Mouse (Mus musculus): ENCODE results near the gene Cops9. TPM values are rescaled to one million over a fixed set of nuclear protein-coding genes. Genes with fewer than 3 reads are reported as not detected.

Cops9 gene
- 100 to 1,000 TPM; 161 to 251 TPM for polyA plus RNA-seq (2017; shearing (Covaris generic))

GRCm38 (mm10) chr1:92641514-92642272 lies at the start of gene Cops9:
Gene Cops9, minus strand, starts transcription at chr1:92641985.
- ATAC-seq: peak; percentile 95

DNA sequence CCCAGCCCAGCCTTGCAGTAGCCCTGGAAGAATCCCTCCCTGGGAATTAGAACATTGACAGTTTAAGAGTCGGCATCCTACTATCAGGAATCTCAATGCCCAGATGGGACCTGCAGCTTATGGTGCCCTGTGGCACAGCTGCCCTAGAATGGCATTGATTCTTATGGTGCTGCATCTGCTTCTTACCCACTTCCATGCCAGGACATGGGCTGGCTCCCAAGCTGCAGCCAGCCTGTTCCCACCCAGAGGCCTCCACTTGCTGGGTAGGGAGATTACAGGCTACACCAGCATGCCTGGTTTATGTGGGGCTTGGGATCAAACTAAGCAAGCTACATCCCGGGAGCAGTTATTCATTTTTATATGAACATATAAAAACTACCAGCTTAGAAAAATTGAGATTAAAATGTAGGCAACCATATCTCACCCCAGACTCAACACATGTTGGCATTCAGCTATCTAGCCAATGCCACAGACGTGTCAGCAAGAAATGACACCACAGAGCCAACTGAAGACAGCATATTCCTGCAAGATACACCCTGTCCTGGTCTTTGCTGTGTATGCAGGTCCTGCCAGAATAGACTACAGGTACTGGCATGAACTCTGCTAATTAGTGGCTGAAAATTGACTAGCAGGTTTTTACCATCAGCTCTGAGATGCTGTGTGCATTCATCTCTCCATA lies 49.5 kb upstream of the Cops9 start:
- no peak for ATAC-seq

- no peak for ATAC-seq
Observed at GRCm38 (mm10) chr1:92686994-92687393, 45.2 kb upstream of the Cops9 start.

GRCm38 (mm10) chr1:92683151-92683550 lies 41.4 kb upstream of the Cops9 start:
- no peak for ATAC-seq

GRCm38 (mm10) chr1:92680668-92681603 lies 39.2 kb upstream of the Cops9 start:
- ATAC-seq: no peak

GRCm38 (mm10) chr1:92678757-92679156 lies 37.0 kb upstream of the Cops9 start:
- ATAC-seq: no peak

DNA sequence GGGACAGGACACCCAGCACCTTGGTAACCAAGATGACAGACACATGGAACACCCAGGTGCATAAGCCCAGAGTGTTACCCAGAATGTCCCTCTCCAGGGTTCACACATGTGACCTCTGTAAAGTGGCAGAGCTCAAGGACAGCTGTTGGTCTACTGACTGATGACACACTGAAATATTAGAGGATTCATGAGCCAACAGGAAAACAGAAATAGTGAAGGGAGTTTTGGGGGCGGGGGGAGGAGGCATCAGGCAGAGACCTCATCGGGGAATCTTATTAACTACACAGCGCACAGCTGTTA lies 34.8 kb upstream of the Cops9 start:
- no peak for ATAC-seq

DNA sequence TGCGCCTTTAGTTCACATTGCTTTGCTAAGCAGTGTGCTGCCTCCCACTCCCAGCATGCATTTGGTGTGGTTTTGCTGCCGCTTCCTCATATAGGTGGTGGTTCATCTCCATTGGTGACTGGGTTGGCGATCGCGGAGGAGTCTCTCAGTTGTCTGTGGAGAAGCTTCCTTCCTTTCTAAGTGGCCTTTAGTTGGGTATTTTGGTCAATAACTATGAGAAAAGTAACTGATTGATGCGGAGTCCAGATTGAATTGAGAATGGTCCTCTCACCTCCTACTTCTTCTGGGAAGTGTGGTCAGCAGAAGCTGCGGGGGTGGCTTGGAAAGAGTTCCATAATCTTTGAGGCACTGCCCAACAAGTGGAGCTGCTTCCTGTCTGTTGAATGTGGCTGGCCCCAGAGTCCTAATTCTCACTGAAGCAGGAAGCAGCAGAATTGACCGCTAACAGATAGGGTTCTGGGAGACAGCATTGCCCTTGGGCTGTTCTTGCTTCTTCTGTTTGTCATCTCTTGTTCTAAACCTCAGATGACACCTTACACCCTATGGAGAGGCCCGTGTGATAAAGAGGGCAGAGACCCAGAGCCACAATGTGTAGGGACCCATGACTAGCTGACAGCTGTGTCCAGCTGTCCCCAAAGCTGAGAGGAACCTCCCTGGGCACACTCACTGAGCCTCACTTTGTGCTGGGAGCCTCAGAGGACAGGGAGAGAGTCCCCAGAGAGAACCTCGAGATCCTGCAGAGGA lies 34.3 kb upstream of the Cops9 start:
- ATAC-seq: no peak

DNA sequence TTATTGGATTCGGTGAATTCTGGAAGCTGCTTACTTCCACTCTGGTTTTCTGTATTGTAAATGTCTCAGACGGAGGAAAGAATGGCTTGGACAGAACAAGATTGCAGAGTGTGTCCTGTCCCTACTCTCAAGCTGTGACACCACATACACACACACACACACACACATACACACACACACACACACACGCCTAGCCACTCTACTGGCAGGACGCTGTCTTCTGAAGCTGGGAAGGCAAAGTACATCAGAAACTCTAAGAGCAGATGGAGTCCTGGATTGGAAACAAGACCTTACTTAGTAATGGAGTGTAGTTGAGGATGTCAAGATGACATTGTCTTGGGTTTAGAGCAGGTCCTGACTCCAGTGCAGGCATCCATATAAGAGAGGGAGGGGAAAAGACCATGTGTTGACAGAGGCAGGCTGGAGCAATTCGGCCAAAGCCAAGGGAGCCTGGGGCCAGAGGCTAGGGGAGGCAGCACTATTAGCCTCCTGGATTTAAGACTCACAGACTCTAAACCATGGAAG lies 31.5 kb upstream of the Cops9 start:
- ATAC-seq: no peak

- ATAC-seq: no peak
Observed at GRCm38 (mm10) chr1:92671326-92671725, 29.5 kb upstream of the Cops9 start.

GRCm38 (mm10) chr1:92669430-92669829 lies 27.6 kb upstream of the Cops9 start:
- no peak for ATAC-seq

GRCm38 (mm10) chr1:92667106-92667505 lies 25.3 kb upstream of the Cops9 start:
- ATAC-seq: no peak

DNA sequence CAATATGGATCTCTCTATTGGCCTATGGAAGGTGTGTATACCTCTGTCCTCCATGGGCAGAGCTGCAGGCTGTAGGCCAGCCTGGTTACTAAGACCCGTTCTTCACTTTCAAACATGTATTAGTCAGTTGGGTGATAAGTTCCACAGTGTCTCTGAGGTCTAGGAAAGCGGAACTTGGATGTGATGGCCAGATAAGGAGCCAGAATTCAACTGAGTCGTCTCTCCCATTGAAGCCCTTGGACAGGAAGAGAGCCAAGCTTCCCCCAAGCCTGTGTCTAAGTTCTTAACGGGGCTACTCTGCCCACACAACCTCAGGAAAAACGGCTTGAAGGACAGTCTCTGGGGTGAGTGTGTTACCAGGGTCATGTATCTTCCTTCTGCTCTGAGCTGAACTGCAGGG lies 17.6 kb upstream of the Cops9 start:
- no peak for ATAC-seq

GRCm38 (mm10) chr1:92657025-92657820 lies 15.4 kb upstream of the Cops9 start:
- ATAC-seq: no peak

- no peak for ATAC-seq
Observed at GRCm38 (mm10) chr1:92654676-92655075, 12.9 kb upstream of the Cops9 start.

DNA sequence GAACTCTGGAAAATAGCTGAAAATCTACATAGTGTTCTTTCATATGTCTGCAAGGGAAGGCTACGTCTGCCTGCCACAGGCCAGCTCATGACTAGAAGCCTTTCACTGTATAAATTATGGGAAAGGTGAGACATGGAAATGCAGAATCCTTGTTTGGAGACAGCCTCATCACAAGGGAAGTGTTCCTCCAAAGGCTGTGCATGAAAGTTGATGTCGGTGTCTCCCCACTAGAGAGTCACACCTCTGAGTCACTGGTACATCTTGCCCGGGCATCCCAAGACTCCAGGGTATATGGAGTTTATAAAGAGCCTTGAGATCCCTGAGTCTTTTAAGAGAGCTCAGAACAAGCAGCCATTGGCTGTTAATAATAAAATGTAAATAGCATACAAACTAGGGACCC lies 11.4 kb upstream of the Cops9 start:
- ATAC-seq: no peak

GRCm38 (mm10) chr1:92651467-92651866 lies 9.7 kb upstream of the Cops9 start:
- no peak for ATAC-seq

DNA sequence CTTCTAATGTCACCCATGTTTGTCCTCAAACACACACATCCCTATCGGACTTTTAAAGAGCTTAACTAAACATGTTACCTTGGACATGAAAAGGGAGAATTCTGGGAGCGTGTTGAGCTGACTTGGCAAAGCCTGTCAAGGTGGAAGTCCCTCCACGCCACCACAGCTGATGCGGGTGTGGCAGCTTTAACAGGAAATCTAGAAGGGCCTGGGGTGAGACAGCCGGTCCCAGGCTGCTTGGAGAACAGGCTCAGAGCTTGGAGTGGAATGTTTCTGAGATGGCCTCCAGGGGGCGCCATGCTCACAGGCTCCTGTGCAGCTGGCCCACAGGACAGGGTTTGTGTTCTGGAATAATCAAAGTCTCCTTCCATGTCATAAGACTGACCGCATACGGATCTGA lies 6.9 kb upstream of the Cops9 start, which contains the start of gene Otos:
TSS of gene Otos (minus strand) at position 169 of the 400 bp plus-strand sequence.
- peak; percentile 71 for ATAC-seq

- peak; percentile 58 for ATAC-seq
Observed at GRCm38 (mm10) chr1:92648197-92648596, 6.4 kb upstream of the Cops9 start.

- peak; percentile 78 for ATAC-seq
Observed at GRCm38 (mm10) chr1:92647752-92648151, 6.0 kb upstream of the Cops9 start.

DNA sequence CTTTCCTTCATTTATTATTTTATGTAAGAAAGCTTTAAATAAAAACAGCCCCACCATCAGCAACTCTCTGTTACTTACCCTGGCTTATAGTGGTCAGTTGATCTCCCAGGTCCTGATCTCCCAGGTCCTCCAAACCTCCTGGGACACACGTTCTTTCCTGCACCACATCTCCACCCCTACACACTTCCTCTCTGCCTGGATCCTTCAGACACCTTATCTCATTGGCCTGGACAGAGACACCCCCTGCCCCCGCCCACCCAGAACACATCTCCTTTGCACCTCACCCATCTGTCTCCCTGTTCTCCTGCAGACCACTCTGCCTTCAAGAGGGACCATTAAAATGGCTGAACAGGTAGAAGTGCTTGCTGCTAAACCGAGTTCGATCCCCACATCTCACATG lies 5.2 kb upstream of the Cops9 start:
- no peak for ATAC-seq

Data from CD4-positive, CD25-positive, alpha-beta regulatory T cell, adult 4 months (primary cell).